Mouse (Mus musculus) cortical plate, adult 2 months (tissue): ENCODE results near the gene Filip1l.

Experiments
- CTCF ChIP-seq: fragments of 200-500 bp; IDR thresholded peaks from 2 replicates; pipeline ENCODE4 v1.5.1; 2011; ENCODE audit warnings: mild to moderate bottlenecking, control low read depth, low read length; ENCODE audit not compliant: insufficient read depth; ENCODE audit errors: extremely low read depth
- POLR2A ChIP-seq: fragments of 200-500 bp; IDR thresholded peaks from 2 replicates; pipeline ENCODE4 v1.6.1; 2011; ENCODE audit warnings: mild to moderate bottlenecking, low read length, control low read depth; ENCODE audit not compliant: insufficient read depth; ENCODE audit errors: extremely low read depth

GRCm38 (mm10) chr16:57440706-57441437 lies 88.0 kb downstream of the Filip1l start:
- no peak for TF ChIP-seq POLR2A
- TF ChIP-seq CTCF, result no peak
